Mouse (Mus musculus) heart, adult 2 months (tissue): ENCODE results near the gene Tmcc2. TPM values are rescaled to one million over a fixed set of nuclear protein-coding genes. Genes with fewer than 3 reads are reported as not detected.
A peak's percentile ranks its signal among the peaks of the same experiment; 100 is the strongest.

Experiments
- DNase-seq, 2 experiments: peaks; one replicate each; pipeline ENCODE4 v3.0.0; 2021
- H3K27ac ChIP-seq: fragments of 200-600 bp; 2 replicates; pipeline ENCODE4 v1.8.1; 2022
- H3K27me3 ChIP-seq: fragments of 200-500 bp; 2 replicates; pipeline ENCODE4 v1.6.1; 2012; ENCODE audit warnings: mild to moderate bottlenecking, low read length, inconsistent platforms, mixed read lengths; ENCODE audit not compliant: control insufficient read depth, insufficient read depth
- H3K36me3 ChIP-seq: fragments of 200-500 bp; 2 replicates; pipeline ENCODE4 v1.6.1; 2012; ENCODE audit warnings: low read length, inconsistent platforms; ENCODE audit not compliant: control insufficient read depth, insufficient read depth
- H3K4me1 ChIP-seq: fragments of 200-500 bp; 2 replicates; pipeline ENCODE4 v1.6.1; 2011; ENCODE audit warnings: low read length; ENCODE audit not compliant: control insufficient read depth, insufficient read depth
- H3K4me3 ChIP-seq: fragments of 200-600 bp; 2 replicates; pipeline ENCODE4 v1.8.1; 2022
- H3K79me2 ChIP-seq: fragments of 200-500 bp; replicated peaks from 2 replicates; pipeline ENCODE4 v1.6.1; 2012; ENCODE audit warnings: mild to moderate bottlenecking, inconsistent platforms, low read length, moderate library complexity, mixed read lengths; ENCODE audit not compliant: control insufficient read depth, insufficient read depth
- H3K9ac ChIP-seq: fragments of 200-500 bp; 2 replicates; pipeline ENCODE4 v1.6.1; 2012; ENCODE audit warnings: low read depth, mild to moderate bottlenecking, control low read depth, inconsistent platforms, low read length, mixed read lengths
- CTCF ChIP-seq: fragments of 200-600 bp; IDR thresholded peaks from 2 replicates; pipeline ENCODE4 v1.8.1; 2022; ENCODE audit warnings: antibody characterized with exemption, mild to moderate bottlenecking, moderate library complexity
- EP300 ChIP-seq: fragments of 200-500 bp; IDR thresholded peaks from 2 replicates; pipeline ENCODE4 v1.6.1; 2011; ENCODE audit warnings: low read depth, low read length, control low read depth; ENCODE audit not compliant: insufficient read depth
- POLR2A ChIP-seq: fragments of 200-500 bp; IDR thresholded peaks from 2 replicates; pipeline ENCODE4 v1.6.1; 2011; ENCODE audit warnings: mild to moderate bottlenecking, low read depth, low read length, control low read depth; ENCODE audit not compliant: insufficient read depth
- WGBS: fragments of 180-500 bp; shearing (Covaris S2); methylation state at CpG from one replicate; pipeline ENCODE4 v1.1.7; 2018; 5-methylcytosine and 5-hydroxymethylcytosine counted together
- intact Hi-C: fragments of 180-260 bp; cut with DNase I; formaldehyde crosslinking; loops from one replicate; pipeline ENCODE4 v1.15.1; 2025
- polyA plus RNA-seq: library from polyadenylated mRNA; depleted of rRNA; stranded (reverse); fragments of >200 nt; gene quantifications from 2 replicates; pipeline ENCODE4 v1.2.3, GENCODE M21; 2012
- total RNA-seq, 2 experiments: library from RNA; stranded (reverse); gene quantifications; 2 replicates each; pipeline ENCODE4 v1.2.3; 2021

Tmcc2 gene
- total and polyA plus RNA-seq, 3 experiments = 17.5 to 25.4 (median 21.9) TPM

- TF ChIP-seq EP300 (0 out of 2 replicates have a peak, but pooled peaks have one; percentile 16), POLR2A (peak; percentile 62; the same call in 1 of the 2 replicates), CTCF (no peak)
- peak; percentile 37 to 51 for DNase-seq
These were observed 2.0 kb downstream of the Tmcc2 start for GRCm38 (mm10) chr1:132388813-132389803.

GRCm38 (mm10) chr1:132387943-132388342 lies 3.1 kb downstream of the Tmcc2 start:
- Histone ChIP-seq H3K27me3 (no peaks in the 10 kb centered on the region), H3K4me3 (peak overlapping the region; percentile 38), H3K27ac (peak overlapping the region; percentile 87), H3K79me2 (no peaks in the 10 kb centered on the region), H3K9ac (peak overlapping the region; percentile 10), H3K36me3 (peaks cover 6% of the 10 kb centered on the region), H3K4me1 (peaks cover 23% of the 10 kb centered on the region)
- intact Hi-C loops = no loop called here
- TF ChIP-seq POLR2A (peak; percentile 66), CTCF (no peak)
- peak; percentile 40 to 51 for DNase-seq
- WGBS = 37% methylated on average over 4 of the region's 4 CpGs

More at GRCm38 (mm10) chr1:132388813-132389803, 2.0 kb downstream of the Tmcc2 start:
- no peaks in the 10 kb centered on the region for H3K79me2 ChIP-seq
- H3K27me3 ChIP-seq = no peaks in the 10 kb centered on the region
- H3K4me1 ChIP-seq = peaks cover 17% of the 10 kb centered on the region
- WGBS = 44% methylated on average over 8 of the region's 8 CpGs
- intact Hi-C loops = no loop called here
- peak overlapping the region; percentile 87 for H3K27ac ChIP-seq
- H3K36me3 ChIP-seq = peaks cover 4% of the 10 kb centered on the region
- H3K9ac ChIP-seq = peak overlapping the region; percentile 70
- H3K4me3 ChIP-seq = peak overlapping the region; percentile 38

GRCm38 (mm10) chr1:132386266-132386665 lies 4.8 kb downstream of the Tmcc2 start:
- 88% methylated on average over 4 of the region's 4 CpGs for WGBS
- peaks cover 23% of the 10 kb centered on the region for H3K4me1 ChIP-seq

GRCm38 (mm10) chr1:132385711-132386110 lies 5.4 kb downstream of the Tmcc2 start:
- TF ChIP-seq POLR2A (no peak), CTCF (no peak), EP300 (no peak)
- DNase-seq = no peak
- H3K79me2 ChIP-seq = peaks cover 2% of the 10 kb centered on the region; the same call in 1 of the 2 replicates
- no peak overlapping the region for H3K4me3 ChIP-seq
- peaks cover 6% of the 10 kb centered on the region for H3K36me3 ChIP-seq
- intact Hi-C loops = no loop called here
- peak overlapping the region; percentile 83 for H3K27ac ChIP-seq
- 76% methylated on average over 4 of the region's 4 CpGs for WGBS
- peaks cover 23% of the 10 kb centered on the region for H3K4me1 ChIP-seq
- H3K27me3 ChIP-seq = no peaks in the 10 kb centered on the region
- H3K9ac ChIP-seq = no peak overlapping the region

More at GRCm38 (mm10) chr1:132386266-132386665, 4.8 kb downstream of the Tmcc2 start:
- DNase-seq = no peak
- H3K9ac ChIP-seq = no peak overlapping the region
- H3K36me3 ChIP-seq = peaks cover 6% of the 10 kb centered on the region
- TF ChIP-seq CTCF (no peak), EP300 (no peak), POLR2A (no peak)
- no peaks in the 10 kb centered on the region for H3K27me3 ChIP-seq
- H3K27ac ChIP-seq = no peak overlapping the region; the same call in 1 of the 2 replicates
- H3K79me2 ChIP-seq = peaks cover 2% of the 10 kb centered on the region; the same call in 1 of the 2 replicates
- no peak overlapping the region for H3K4me3 ChIP-seq
- intact Hi-C loops = no loop called here

- peak overlapping the region; percentile 83 for H3K27ac ChIP-seq
- H3K79me2 ChIP-seq = peaks cover 2% of the 10 kb centered on the region; the same call in 1 of the 2 replicates
- no peak for TF ChIP-seq EP300
- no peak for TF ChIP-seq POLR2A
- no peak for TF ChIP-seq CTCF
- H3K4me3 ChIP-seq = no peak overlapping the region
- WGBS = 89% methylated on average over 14 of the region's 14 CpGs
- peak in 1 of 2 experiments; percentile 5 for DNase-seq
- H3K27me3 ChIP-seq = no peaks in the 10 kb centered on the region
- intact Hi-C loops = no loop called here
- peaks cover 23% of the 10 kb centered on the region for H3K4me1 ChIP-seq
- peaks cover 6% of the 10 kb centered on the region for H3K36me3 ChIP-seq
- H3K9ac ChIP-seq = no peak overlapping the region
These were observed 5.8 kb downstream of the Tmcc2 start for GRCm38 (mm10) chr1:132385266-132385665.
